Mouse (Mus musculus): ENCODE results near the gene Anapc7. TPM values are rescaled to one million over a fixed set of nuclear protein-coding genes. Genes with fewer than 3 reads are reported as not detected.

Anapc7 gene
- total RNA-seq, 1 experiment = 51.8 TPM

DNA sequence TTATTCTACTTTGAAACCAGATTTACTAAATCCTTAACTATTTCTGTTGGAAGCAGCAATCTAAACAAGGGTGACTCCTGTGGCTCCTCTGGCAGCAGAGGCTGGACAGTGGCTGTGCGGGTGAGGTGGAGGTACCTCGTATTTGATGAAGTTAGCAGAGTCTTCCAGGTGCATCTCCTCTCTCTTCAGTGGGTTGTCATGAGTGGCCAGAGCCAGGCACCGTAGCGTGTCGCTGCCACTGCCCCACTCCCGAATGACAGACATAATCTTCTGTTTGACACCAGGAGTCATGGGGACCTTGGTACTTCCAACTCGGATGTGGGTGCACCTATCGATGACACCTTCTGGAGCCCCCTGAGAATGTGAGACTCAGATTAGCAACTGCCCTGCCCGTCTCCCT is 39.9 kb downstream of the Anapc7 start:
- Histone ChIP-seq H3K4me3 (ENCODE audit: insufficient read depth in 1 of 2, low read depth in 1 of 2, low read length in 2 of 2, poor library complexity in 1 of 2, severe bottlenecking in 1 of 2) (no peak overlapping the region), H3K4me1 (ENCODE audit: control insufficient read depth in 2 of 2, insufficient read depth in 2 of 2, low read length in 2 of 2, poor library complexity in 1 of 2) (peaks cover 1 to 4% of the 10 kb centered on the region in 2 experiments; a peak in 2 of 4 replicates), H3K36me3 (ENCODE audit: control insufficient read depth, insufficient read depth, low read length, poor library complexity, severe bottlenecking) (peaks cover 81% of the 10 kb centered on the region), H3K27ac (ENCODE audit: insufficient read depth, low read depth, low read length, poor library complexity, severe bottlenecking) (no peak overlapping the region), H3K9me3 (ENCODE audit: control insufficient read depth, insufficient read depth, low read depth, low read length) (no peaks in the 10 kb centered on the region), H3K9ac (ENCODE audit: insufficient read depth, low read depth, low read length, poor library complexity, severe bottlenecking) (no peak overlapping the region)
- in situ Hi-C loops (cut with MboI; ENCODE audit: low sequenced_read_pairs in 2 of 2, unreplicated experiment in 2 of 2) = loop anchor here in 1 of 2 experiments (25.0 kb wide), 1 partner anchor 1951 kb away; no protein-coding TSS in a partner anchor
- no peak for DNase-seq (ENCODE audit: low read depth, low spot score)
- TF ChIP-seq ZNF384 (IDR thresholded peaks at IDR 0.05; ENCODE audit: low read depth, low read length) (no peak), MAFK (IDR thresholded peaks at IDR 0.05; ENCODE audit: insufficient read depth, low read depth, low read length) (no peak), CHD2 (IDR thresholded peaks at IDR 0.05; ENCODE audit: low read depth, low read length) (no peak), ZC3H11A (IDR thresholded peaks at IDR 0.05; ENCODE audit: borderline replicate concordance, low read depth, low read length) (no peak)

- Histone ChIP-seq H3K9ac (ENCODE audit: insufficient read depth, low read depth, low read length, poor library complexity, severe bottlenecking) (no peak overlapping the region), H3K9me3 (ENCODE audit: control insufficient read depth, insufficient read depth, low read depth, low read length) (no peaks in the 10 kb centered on the region), H3K36me3 (ENCODE audit: control insufficient read depth, insufficient read depth, low read length, poor library complexity, severe bottlenecking) (peaks cover 48% of the 10 kb centered on the region), H3K4me3 (ENCODE audit: insufficient read depth in 1 of 2, low read depth in 1 of 2, low read length in 2 of 2, poor library complexity in 1 of 2, severe bottlenecking in 1 of 2) (no peak overlapping the region), H3K27ac (ENCODE audit: insufficient read depth, low read depth, low read length, poor library complexity, severe bottlenecking) (no peak overlapping the region), H3K4me1 (ENCODE audit: control insufficient read depth in 2 of 2, insufficient read depth in 2 of 2, low read length in 2 of 2, poor library complexity in 1 of 2) (no peaks in the 10 kb centered on the region)
- in situ Hi-C loops (cut with MboI; ENCODE audit: low sequenced_read_pairs in 2 of 2, unreplicated experiment in 2 of 2) = loop anchor here in 1 of 2 experiments (25.0 kb wide), 1 partner anchor 1941 kb away; no protein-coding TSS in a partner anchor
- TF ChIP-seq MAFK (IDR thresholded peaks at IDR 0.05; ENCODE audit: insufficient read depth, low read depth, low read length) (no peak), ZC3H11A (IDR thresholded peaks at IDR 0.05; ENCODE audit: borderline replicate concordance, low read depth, low read length) (no peak), ZNF384 (IDR thresholded peaks at IDR 0.05; ENCODE audit: low read depth, low read length) (no peak), HCFC1 (IDR thresholded peaks at IDR 0.05; ENCODE audit: borderline replicate concordance, insufficient read depth, low read length) (no peak), CHD2 (IDR thresholded peaks at IDR 0.05; ENCODE audit: low read depth, low read length) (no peak)
- DNase-seq (ENCODE audit: low read depth, low spot score) = no peak
Measured at GRCm38 (mm10) chr5:122471658-122472057, 50.2 kb downstream of the Anapc7 start.

- H3K9me3 ChIP-seq (ENCODE audit: control insufficient read depth, insufficient read depth, low read depth, low read length) = no peaks in the 10 kb centered on the region
- peaks cover 27% of the 10 kb centered on the region for H3K36me3 ChIP-seq (ENCODE audit: control insufficient read depth, insufficient read depth, low read length, poor library complexity, severe bottlenecking)
- TF ChIP-seq HCFC1 (IDR thresholded peaks at IDR 0.05; ENCODE audit: borderline replicate concordance, insufficient read depth, low read length) = no peak
- no peak for TF ChIP-seq CHD2 (IDR thresholded peaks at IDR 0.05; ENCODE audit: low read depth, low read length)
- no peak for TF ChIP-seq ZNF384 (IDR thresholded peaks at IDR 0.05; ENCODE audit: low read depth, low read length)
- TF ChIP-seq ZC3H11A (IDR thresholded peaks at IDR 0.05; ENCODE audit: borderline replicate concordance, low read depth, low read length) = no peak
- no peak for TF ChIP-seq MAFK (IDR thresholded peaks at IDR 0.05; ENCODE audit: insufficient read depth, low read depth, low read length)
- no peak overlapping the region for H3K27ac ChIP-seq (ENCODE audit: insufficient read depth, low read depth, low read length, poor library complexity, severe bottlenecking)
- no peak for DNase-seq (ENCODE audit: low read depth, low spot score)
- no peak overlapping the region for H3K4me3 ChIP-seq (ENCODE audit: insufficient read depth in 1 of 2, low read depth in 1 of 2, low read length in 2 of 2, poor library complexity in 1 of 2, severe bottlenecking in 1 of 2)
- peaks cover 2 to 6% of the 10 kb centered on the region in 2 experiments; a peak in 2 of 4 replicates for H3K4me1 ChIP-seq (ENCODE audit: control insufficient read depth in 2 of 2, insufficient read depth in 2 of 2, low read length in 2 of 2, poor library complexity in 1 of 2)
- in situ Hi-C loops (cut with MboI; ENCODE audit: low sequenced_read_pairs in 2 of 2, unreplicated experiment in 2 of 2) = loop anchor here in 1 of 2 experiments (25.0 kb wide), 1 partner anchor 1937 kb away; no protein-coding TSS in a partner anchor
- no peak overlapping the region for H3K9ac ChIP-seq (ENCODE audit: insufficient read depth, low read depth, low read length, poor library complexity, severe bottlenecking)
Measured at GRCm38 (mm10) chr5:122474643-122475363, 53.3 kb downstream of the Anapc7 start.

DNA sequence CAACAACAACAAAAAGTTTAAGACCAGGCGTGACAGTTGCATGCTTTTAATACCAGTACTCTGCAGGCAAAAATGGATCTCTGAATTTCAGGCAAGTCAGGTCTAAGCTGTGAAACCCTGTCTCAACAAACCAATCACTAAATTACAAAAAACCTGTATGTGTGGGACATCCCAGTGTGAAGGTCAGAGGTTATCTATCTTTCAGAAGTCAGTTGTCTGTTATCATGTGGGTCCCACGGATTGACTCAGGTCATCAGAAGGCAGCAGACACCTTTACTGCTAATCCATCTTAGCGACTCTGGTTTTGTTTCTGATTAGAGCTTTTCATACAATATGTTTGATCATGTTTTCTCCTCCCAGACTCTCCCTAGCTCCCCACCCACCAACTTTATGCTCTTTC is 54.6 kb downstream of the Anapc7 start:
- H3K4me1 ChIP-seq (ENCODE audit: control insufficient read depth in 2 of 2, insufficient read depth in 2 of 2, low read length in 2 of 2, poor library complexity in 1 of 2) = peaks cover 2 to 6% of the 10 kb centered on the region in 2 experiments; a peak in 2 of 4 replicates
- H3K27ac ChIP-seq (ENCODE audit: insufficient read depth, low read depth, low read length, poor library complexity, severe bottlenecking) = no peak overlapping the region
- H3K9me3 ChIP-seq (ENCODE audit: control insufficient read depth, insufficient read depth, low read depth, low read length) = no peaks in the 10 kb centered on the region
- in situ Hi-C loops (cut with MboI; ENCODE audit: low sequenced_read_pairs in 2 of 2, unreplicated experiment in 2 of 2) = no loop called here
- H3K4me3 ChIP-seq (ENCODE audit: insufficient read depth in 1 of 2, low read depth in 1 of 2, low read length in 2 of 2, poor library complexity in 1 of 2, severe bottlenecking in 1 of 2) = no peak overlapping the region
- no peak overlapping the region for H3K9ac ChIP-seq (ENCODE audit: insufficient read depth, low read depth, low read length, poor library complexity, severe bottlenecking)
- peaks cover 23% of the 10 kb centered on the region for H3K36me3 ChIP-seq (ENCODE audit: control insufficient read depth, insufficient read depth, low read length, poor library complexity, severe bottlenecking)
- TF ChIP-seq ZNF384 (IDR thresholded peaks at IDR 0.05; ENCODE audit: low read depth, low read length) = no peak
- TF ChIP-seq CHD2 (IDR thresholded peaks at IDR 0.05; ENCODE audit: low read depth, low read length) = no peak
- no peak for TF ChIP-seq HCFC1 (IDR thresholded peaks at IDR 0.05; ENCODE audit: borderline replicate concordance, insufficient read depth, low read length)
- TF ChIP-seq ZC3H11A (IDR thresholded peaks at IDR 0.05; ENCODE audit: borderline replicate concordance, low read depth, low read length) = no peak
- no peak for TF ChIP-seq MAFK (IDR thresholded peaks at IDR 0.05; ENCODE audit: insufficient read depth, low read depth, low read length)
- no peak for DNase-seq (ENCODE audit: low read depth, low spot score)
